Mouse (Mus musculus) CH12.LX (cell line): ENCODE measurements around the gene Cd300e.

Experiments
- CHD1 ChIP-seq: IDR thresholded peaks from 2 replicates; pipeline ENCODE4 v1.6.1; 2012; ENCODE audit warnings: low read depth, low read length, improper control_type of control experiment, inconsistent platforms
- KAT2A ChIP-seq: IDR thresholded peaks from 2 replicates; pipeline ENCODE4 v1.6.1; 2012; ENCODE audit warnings: low read length, improper control_type of control experiment, inconsistent platforms; ENCODE audit not compliant: insufficient replicate concordance

GRCm38 (mm10) chr11:115058701-115059100, 3.3 kb downstream of the Cd300e start:
- TF ChIP-seq KAT2A = no peak
- TF ChIP-seq CHD1 = no peak
